Mouse (Mus musculus) adrenal gland, postnatal 36 days (tissue): ENCODE results near the gene A530084C06Rik. TPM values are rescaled to one million over a fixed set of nuclear protein-coding genes. Genes with fewer than 3 reads are reported as not detected.

Experiments
- DNase-seq, 2 experiments: peaks; one replicate each; pipeline ENCODE4 v3.0.0; 2021; ENCODE audit warnings: mixed read lengths in 1 of 2
- total RNA-seq, 2 experiments: library from RNA; stranded (reverse); gene quantifications; 2 replicates each; pipeline ENCODE4 v1.2.3; 2021

A530084C06Rik gene
- total RNA-seq, 2 experiments from 2014 or later = not detected

GRCm38 (mm10) chr13:31543021-31543420 lies 16.1 kb downstream of the A530084C06Rik start:
- DNase-seq = no peak

- no peak for DNase-seq
These were observed 24.4 kb downstream of the A530084C06Rik start for GRCm38 (mm10) chr13:31534726-31535125.

DNA sequence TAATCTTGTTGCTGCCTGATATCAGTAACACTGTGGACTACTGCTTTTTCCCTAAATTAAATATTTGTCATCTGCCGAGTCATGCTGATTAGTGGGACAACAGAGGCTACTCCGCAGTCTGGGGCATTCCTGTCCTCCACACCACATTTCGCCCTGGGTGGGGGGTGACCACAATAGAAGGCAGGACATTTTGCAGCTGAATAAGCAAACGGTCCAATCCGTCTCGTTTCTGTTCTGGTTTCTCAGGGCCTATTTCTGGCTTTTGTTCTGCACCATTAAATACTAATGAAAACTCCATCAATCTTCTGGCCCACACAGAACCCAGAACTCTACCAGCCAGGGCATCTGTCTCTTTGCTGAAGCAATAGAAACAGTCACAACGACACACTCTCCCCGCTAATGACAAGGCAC lies 27.5 kb downstream of the A530084C06Rik start:
- DNase-seq = no peak

DNA sequence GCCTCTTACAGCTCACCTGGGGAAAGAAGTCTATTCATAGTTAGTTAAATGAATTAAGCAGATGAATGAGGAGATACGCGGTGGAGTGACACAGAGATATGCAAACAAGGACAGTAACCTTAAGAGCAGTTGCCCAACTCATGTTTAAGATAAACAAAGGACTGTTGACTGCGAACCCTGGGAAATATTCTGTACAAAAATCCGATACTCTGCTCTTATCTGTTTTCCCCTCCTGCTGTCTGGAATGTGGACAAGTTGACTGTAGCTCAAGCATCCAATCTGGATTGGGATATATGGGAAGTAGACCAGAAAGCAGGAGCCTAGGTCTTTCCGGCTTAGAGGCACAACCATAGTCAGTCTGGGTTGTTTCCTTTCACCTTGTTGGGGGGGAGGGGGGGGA lies 27.9 kb downstream of the A530084C06Rik start:
- no peak for DNase-seq

DNA sequence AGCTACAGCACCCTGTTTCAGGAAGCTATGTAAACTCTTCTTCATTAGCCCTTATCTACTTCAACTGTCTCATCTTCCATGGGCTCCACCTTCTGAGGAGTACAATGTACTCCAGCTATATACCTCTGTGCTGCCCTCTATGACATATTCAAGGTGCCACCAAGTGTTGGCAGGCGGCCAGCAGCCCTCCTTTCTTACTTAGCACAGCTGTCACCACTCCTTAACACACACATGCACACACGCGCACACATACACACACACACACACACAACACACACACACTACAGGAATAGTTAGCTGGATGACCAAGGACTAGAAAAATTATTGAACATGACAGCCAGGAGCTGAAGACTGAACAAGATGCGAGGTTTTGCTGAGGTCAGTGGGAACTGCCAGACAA lies 34.2 kb downstream of the A530084C06Rik start:
- no peak for DNase-seq

GRCm38 (mm10) chr13:31518971-31519370 lies 40.2 kb downstream of the A530084C06Rik start:
- no peak for DNase-seq

- DNase-seq = peak; percentile 69 to 75
These were observed 40.7 kb downstream of the A530084C06Rik start for GRCm38 (mm10) chr13:31518411-31518886.

- no peak for DNase-seq
These were observed 43.9 kb downstream of the A530084C06Rik start for GRCm38 (mm10) chr13:31515261-31515660.

DNA sequence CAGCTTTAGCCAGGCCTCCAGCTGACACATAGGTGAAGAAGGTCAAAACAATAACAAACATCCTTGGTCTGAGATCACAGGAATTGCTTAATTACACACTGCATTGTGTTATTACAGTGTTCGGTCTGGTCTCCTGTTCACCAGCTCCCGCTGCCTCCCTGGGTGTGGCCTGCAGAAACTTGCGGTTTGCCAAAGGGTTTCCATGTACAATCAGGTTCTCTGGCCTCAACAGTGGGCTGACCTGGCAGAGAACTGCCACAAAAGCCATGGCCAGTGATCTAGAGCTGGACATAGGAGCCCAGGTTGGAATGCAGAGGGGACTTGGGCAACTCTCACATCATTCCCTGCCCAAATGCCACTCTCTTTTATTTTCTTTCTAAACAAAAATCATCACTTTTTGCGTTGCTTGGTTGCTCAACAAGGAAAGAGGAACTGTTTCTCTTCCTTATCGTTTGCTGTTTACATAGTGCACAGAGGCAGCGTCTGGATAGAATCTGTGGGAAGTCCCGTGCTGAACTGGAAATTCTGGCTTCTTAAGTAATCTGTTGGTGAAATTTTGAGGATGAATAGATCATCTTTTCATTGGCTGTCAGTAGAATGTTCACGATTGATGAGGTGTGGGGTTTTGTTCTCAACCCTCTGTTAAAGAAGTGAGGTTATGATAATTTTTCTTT lies 52.5 kb downstream of the A530084C06Rik start:
- DNase-seq = no peak

Other genes starting within 250 kb of the A530084C06Rik start
- under 1 TPM; 0.10 to 0.26 TPM for gene Foxq1, start 3.2 kb downstream of the A530084C06Rik start, total RNA-seq
- not detected for gene Foxf2, start 66.5 kb upstream of the A530084C06Rik start, total RNA-seq
- gene Foxc1, start 247.3 kb upstream of the A530084C06Rik start, total RNA-seq = 1 to 10 TPM; 9.3 to 9.4 TPM